Mouse (Mus musculus): ENCODE data around the gene Maml3.

DNA sequence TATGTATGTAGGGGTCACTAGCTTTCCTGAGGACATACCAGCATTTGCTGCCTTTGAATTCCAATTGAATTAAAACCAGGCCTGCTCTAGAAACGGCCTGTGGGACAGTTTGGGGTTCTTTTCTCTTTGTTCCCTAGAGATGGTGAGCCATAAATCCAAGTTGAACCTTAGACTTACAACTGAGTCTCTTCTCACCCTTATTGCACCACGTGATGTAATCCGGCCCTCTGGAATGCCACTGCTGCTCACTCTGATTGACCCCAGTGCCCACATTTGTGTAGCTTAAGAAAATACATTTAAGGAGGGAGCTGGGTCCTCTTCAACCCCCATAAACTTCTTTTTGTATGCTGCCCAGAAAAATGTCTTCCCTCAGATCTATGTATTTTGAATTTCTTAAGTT, 387.4 kb downstream of the Maml3 start:
- TF ChIP-seq CTCF (IDR thresholded peaks at IDR 0.05; ENCODE audit: insufficient read depth, low read depth, low read length), result no peak
- no peak for TF ChIP-seq POLR2A (IDR thresholded peaks at IDR 0.05; ENCODE audit: insufficient read depth, low read depth, low read length)

Measured in olfactory bulb, adult 2 months (tissue).